Mouse (Mus musculus): ENCODE data around the gene Gm2832.
"Not testable (repeated sequence)": the region's sequence is repeated elsewhere in the genome, so short reads cannot be mapped to it uniquely, and the experiment has no call there.

The Gm2832 gene

GRCm38 (mm10) chr14:41278505-41278904 is at the start of gene Gm2832:
TSS of gene Gm2832 (plus strand) at chr14:41278805.
- not testable (repeated sequence) for DNase-seq (ENCODE audit: low read depth)

- not testable (repeated sequence) for DNase-seq (ENCODE audit: low read depth)
Observed at GRCm38 (mm10) chr14:41263296-41263695, 15.3 kb upstream of the Gm2832 start.

GRCm38 (mm10) chr14:41263853-41264755 is 14.5 kb upstream of the Gm2832 start:
- DNase-seq (ENCODE audit: low read depth) = not testable (repeated sequence)

GRCm38 (mm10) chr14:41264756-41265566 is 13.6 kb upstream of the Gm2832 start:
- not testable (repeated sequence) for DNase-seq (ENCODE audit: low read depth)

- DNase-seq (ENCODE audit: low read depth) = not testable (repeated sequence)
Observed at GRCm38 (mm10) chr14:41285965-41286364, 7.4 kb downstream of the Gm2832 start.

Data from 416B (cell line).